Mouse (Mus musculus): ENCODE results near the gene Pdgfd. TPM values are rescaled to one million over a fixed set of nuclear protein-coding genes. Genes with fewer than 3 reads are reported as not detected.

Pdgfd gene
- polyA plus RNA-seq, 2 experiments, result 0.20 to 0.66 TPM

GRCm38 (mm10) chr9:6353257-6353960 lies 185.0 kb downstream of the Pdgfd start:
- DNase-seq (ENCODE audit: low read depth in 3 of 3, low spot score in 3 of 3) (no peak), ATAC-seq (ENCODE audit: insufficient read depth) (no peak)
- Histone ChIP-seq H3K4me2 (ENCODE audit: low read depth) (no peak overlapping the region), H3K27ac (no peak overlapping the region), H3K9me3 (ENCODE audit: control insufficient read depth, low read length) (no peaks in the 10 kb centered on the region), H3K27me3 (ENCODE audit: control insufficient read depth, insufficient read depth, low read length) (no peaks in the 10 kb centered on the region), H3K4me1 (replicated peaks; ENCODE audit: control insufficient read depth in 2 of 2, insufficient read depth in 2 of 2, low read length in 1 of 2) (no peaks in the 10 kb centered on the region), H3K4me3 (ENCODE audit: insufficient read depth in 1 of 2, low read depth in 2 of 2, low read length in 2 of 2) (no peak overlapping the region), H3K9ac (replicated peaks) (no peak overlapping the region), H3K36me3 (replicated peaks; ENCODE audit: control insufficient read depth, insufficient read depth, low read depth) (no peaks in the 10 kb centered on the region)
- WGBS (ENCODE audit: insufficient replicate concordance), result 31% methylated on average over 1 of the region's 1 CpGs
- no peak for TF ChIP-seq CTCF (IDR thresholded peaks at IDR 0.05; ENCODE audit: low read depth)
- TF ChIP-seq EP300 (IDR thresholded peaks at IDR 0.05; ENCODE audit: low read depth), result no peak

DNA sequence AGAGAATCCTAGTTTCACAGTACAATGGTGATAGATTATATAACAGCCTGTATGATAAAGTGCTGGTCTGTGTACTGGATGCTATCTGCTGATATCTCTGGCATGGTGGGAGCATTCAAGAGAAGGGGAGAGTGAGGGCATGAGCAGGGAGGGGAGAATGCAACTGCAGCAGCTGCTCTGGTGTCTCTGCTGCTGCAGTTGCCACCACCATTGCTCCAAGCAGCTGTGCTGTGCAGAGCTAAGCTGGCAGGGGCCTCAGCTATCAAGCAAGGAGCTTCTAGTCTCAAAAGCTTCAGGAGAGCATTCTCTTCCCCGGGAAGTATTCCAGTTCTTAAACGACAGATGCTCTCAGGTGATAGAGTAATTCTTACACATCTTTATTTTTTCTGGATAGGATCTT lies 192.4 kb downstream of the Pdgfd start:
- Histone ChIP-seq H3K4me1 (replicated peaks; ENCODE audit: control insufficient read depth in 2 of 2, insufficient read depth in 2 of 2, low read length in 1 of 2) (no peaks in the 10 kb centered on the region), H3K27me3 (ENCODE audit: control insufficient read depth, insufficient read depth, low read length) (no peaks in the 10 kb centered on the region), H3K9me3 (ENCODE audit: control insufficient read depth, low read length) (no peaks in the 10 kb centered on the region), H3K27ac (no peak overlapping the region), H3K4me2 (ENCODE audit: low read depth) (no peak overlapping the region), H3K4me3 (ENCODE audit: insufficient read depth in 1 of 2, low read depth in 2 of 2, low read length in 2 of 2) (no peak overlapping the region), H3K9ac (replicated peaks) (no peak overlapping the region), H3K36me3 (replicated peaks; ENCODE audit: control insufficient read depth, insufficient read depth, low read depth) (no peaks in the 10 kb centered on the region)
- 64% methylated on average over 2 of the region's 2 CpGs for WGBS (ENCODE audit: insufficient replicate concordance)
- DNase-seq (ENCODE audit: low read depth in 3 of 3, low spot score in 3 of 3) (no peak), ATAC-seq (ENCODE audit: insufficient read depth) (no peak)
- TF ChIP-seq EP300 (IDR thresholded peaks at IDR 0.05; ENCODE audit: low read depth) (no peak), CTCF (IDR thresholded peaks at IDR 0.05; ENCODE audit: low read depth) (no peak)

- 69% methylated on average over 1 of the region's 1 CpGs for whole genome bisulfite sequencing (ENCODE audit: insufficient replicate concordance)
- Histone ChIP-seq H3K36me3 (replicated peaks; ENCODE audit: control insufficient read depth, insufficient read depth, low read depth) (no peaks in the 10 kb centered on the region), H3K9ac (replicated peaks) (no peak overlapping the region), H3K4me2 (ENCODE audit: low read depth) (no peak overlapping the region), H3K4me1 (replicated peaks; ENCODE audit: control insufficient read depth in 2 of 2, insufficient read depth in 2 of 2, low read length in 1 of 2) (no peaks in the 10 kb centered on the region), H3K27ac (no peak overlapping the region), H3K27me3 (ENCODE audit: control insufficient read depth, insufficient read depth, low read length) (no peaks in the 10 kb centered on the region), H3K9me3 (ENCODE audit: control insufficient read depth, low read length) (no peaks in the 10 kb centered on the region), H3K4me3 (ENCODE audit: insufficient read depth in 1 of 2, low read depth in 2 of 2, low read length in 2 of 2) (no peak overlapping the region)
- TF ChIP-seq EP300 (IDR thresholded peaks at IDR 0.05; ENCODE audit: low read depth), result no peak
- TF ChIP-seq CTCF (IDR thresholded peaks at IDR 0.05; ENCODE audit: low read depth), result no peak
- ATAC-seq (ENCODE audit: insufficient read depth), result no peak
- no peak for DNase-seq (ENCODE audit: low read depth in 3 of 3, low spot score in 3 of 3)
These were observed 198.2 kb downstream of the Pdgfd start for GRCm38 (mm10) chr9:6366550-6366949.

- Histone ChIP-seq H3K4me2 (ENCODE audit: low read depth) (no peak overlapping the region), H3K36me3 (replicated peaks; ENCODE audit: control insufficient read depth, insufficient read depth, low read depth) (no peaks in the 10 kb centered on the region), H3K4me1 (replicated peaks; ENCODE audit: control insufficient read depth in 2 of 2, insufficient read depth in 2 of 2, low read length in 1 of 2) (no peaks in the 10 kb centered on the region), H3K4me3 (ENCODE audit: insufficient read depth in 1 of 2, low read depth in 2 of 2, low read length in 2 of 2) (no peak overlapping the region), H3K27ac (no peak overlapping the region), H3K9me3 (ENCODE audit: control insufficient read depth, low read length) (no peaks in the 10 kb centered on the region), H3K27me3 (ENCODE audit: control insufficient read depth, insufficient read depth, low read length) (no peaks in the 10 kb centered on the region), H3K9ac (replicated peaks) (no peak overlapping the region)
- ATAC-seq (ENCODE audit: insufficient read depth), result no peak
- DNase-seq (ENCODE audit: low read depth in 3 of 3, low spot score in 3 of 3), result no peak
- TF ChIP-seq CTCF (IDR thresholded peaks at IDR 0.05; ENCODE audit: low read depth) (no peak), EP300 (IDR thresholded peaks at IDR 0.05; ENCODE audit: low read depth) (no peak)
- 23% methylated on average over 1 of the region's 1 CpGs for WGBS (ENCODE audit: insufficient replicate concordance)
These were observed 233.4 kb downstream of the Pdgfd start for GRCm38 (mm10) chr9:6401764-6402163.

- DNase-seq (ENCODE audit: low read depth in 3 of 3, low spot score in 3 of 3) (no peak), ATAC-seq (ENCODE audit: insufficient read depth) (no peak)
- H3K27me3 ChIP-seq (ENCODE audit: control insufficient read depth, insufficient read depth, low read length), result no peaks in the 10 kb centered on the region
- H3K4me2 ChIP-seq (ENCODE audit: low read depth), result no peak overlapping the region
- H3K4me1 ChIP-seq (replicated peaks; ENCODE audit: control insufficient read depth in 2 of 2, insufficient read depth in 2 of 2, low read length in 1 of 2), result no peaks in the 10 kb centered on the region
- H3K9ac ChIP-seq (replicated peaks), result no peak overlapping the region
- no peaks in the 10 kb centered on the region for H3K36me3 ChIP-seq (replicated peaks; ENCODE audit: control insufficient read depth, insufficient read depth, low read depth)
- 44% methylated on average over 3 of the region's 3 CpGs for WGBS (ENCODE audit: insufficient replicate concordance)
- TF ChIP-seq EP300 (IDR thresholded peaks at IDR 0.05; ENCODE audit: low read depth), result no peak
- TF ChIP-seq CTCF (IDR thresholded peaks at IDR 0.05; ENCODE audit: low read depth), result no peak
- no peak overlapping the region for H3K4me3 ChIP-seq (ENCODE audit: insufficient read depth in 1 of 2, low read depth in 2 of 2, low read length in 2 of 2)
- no peak overlapping the region for H3K27ac ChIP-seq
- no peaks in the 10 kb centered on the region for H3K9me3 ChIP-seq (ENCODE audit: control insufficient read depth, low read length)
These were observed 238.2 kb downstream of the Pdgfd start for GRCm38 (mm10) chr9:6406535-6406934.
